Mouse (Mus musculus) mouse embryonic stem cell (cell line): ENCODE data around the gene P2ry4.

ENCODE experiments used
- in situ Hi-C, 2 experiments: fragments of 300-500 bp; cut with MboI; formaldehyde crosslinking; loops; 1 replicate in 1 of 2; 3 replicates in 1 of 2; pipeline ENCODE4 v1.14.3; 2019 to 2020; ENCODE audit warnings: low sequenced_read_pairs in 2 of 2, low pct_unique_long_range_greater_than_20kb in 1 of 2, mixed read lengths in 1 of 2; ENCODE audit not compliant: unreplicated experiment in 1 of 2

Gene P2ry4

DNA sequence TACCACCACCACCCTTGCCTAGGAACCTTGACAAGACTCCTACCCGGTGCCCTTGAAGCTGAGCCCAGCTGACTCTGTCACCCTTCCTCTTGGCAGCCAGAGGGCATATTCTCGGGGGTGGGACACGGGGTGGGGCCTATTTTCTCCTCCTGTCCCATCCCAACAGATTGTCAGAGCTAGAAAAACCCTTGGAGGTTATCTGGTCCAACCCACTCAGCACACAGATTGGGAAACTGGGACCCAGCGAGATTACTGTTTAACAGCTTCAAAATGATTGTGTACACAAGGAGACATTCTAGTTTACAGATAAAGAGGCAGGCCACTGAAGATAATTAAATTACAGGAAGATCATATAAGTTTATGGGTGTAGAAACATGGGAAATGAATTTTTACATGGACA, at the start of gene P2ry4:
TSS of gene P2ry4 (minus strand) at position 79 of the 400 bp plus-strand sequence.
- in situ Hi-C loops = no loop called here

GRCm38 (mm10) chrX:100638477-100638876, 43.8 kb upstream of the P2ry4 start:
- in situ Hi-C loops = no loop called here

DNA sequence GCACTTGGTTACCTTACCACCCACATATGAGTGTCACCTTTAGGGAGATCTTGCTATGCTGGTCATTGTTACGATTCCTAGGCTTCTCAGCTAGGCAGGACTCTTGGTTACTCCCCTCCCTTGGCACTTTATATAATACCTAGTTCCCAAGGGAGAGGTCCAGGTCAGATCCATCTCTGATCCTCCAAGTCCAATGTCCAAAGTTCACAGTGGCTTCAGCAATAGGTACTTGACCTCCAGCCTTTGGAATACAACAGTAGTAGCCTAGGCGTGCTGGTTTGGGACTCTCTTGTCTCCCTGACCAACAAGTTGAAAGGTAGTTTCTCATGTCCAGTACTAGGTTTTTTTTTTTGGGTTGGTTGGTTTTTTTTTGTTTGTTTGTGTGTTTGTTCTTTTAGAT, 34.4 kb upstream of the P2ry4 start:
- in situ Hi-C loops = no loop called here

- in situ Hi-C loops = no loop called here
Measured at GRCm38 (mm10) chrX:100625802-100626793, 31.4 kb upstream of the P2ry4 start, which contains the start of gene Pdzd11. Gene Pdzd11, minus strand, starts transcription at chrX:100626568.

DNA sequence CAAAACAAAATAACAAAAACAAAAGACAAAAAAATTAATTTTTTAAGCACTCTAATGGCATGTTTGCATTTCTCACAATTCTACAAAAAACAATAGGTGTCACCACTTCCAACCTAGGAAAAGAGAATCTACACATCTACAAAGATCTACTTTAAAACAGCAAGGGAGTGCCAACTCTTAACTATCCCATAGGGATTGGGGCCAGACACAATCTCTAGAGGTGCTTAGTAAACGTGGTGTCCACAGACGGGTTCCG, 30.8 kb upstream of the P2ry4 start, which contains the start of gene Kif4:
TSS of gene Kif4 (plus strand) at position 192 of the 256 bp plus-strand sequence.
- in situ Hi-C loops = no loop called here

DNA sequence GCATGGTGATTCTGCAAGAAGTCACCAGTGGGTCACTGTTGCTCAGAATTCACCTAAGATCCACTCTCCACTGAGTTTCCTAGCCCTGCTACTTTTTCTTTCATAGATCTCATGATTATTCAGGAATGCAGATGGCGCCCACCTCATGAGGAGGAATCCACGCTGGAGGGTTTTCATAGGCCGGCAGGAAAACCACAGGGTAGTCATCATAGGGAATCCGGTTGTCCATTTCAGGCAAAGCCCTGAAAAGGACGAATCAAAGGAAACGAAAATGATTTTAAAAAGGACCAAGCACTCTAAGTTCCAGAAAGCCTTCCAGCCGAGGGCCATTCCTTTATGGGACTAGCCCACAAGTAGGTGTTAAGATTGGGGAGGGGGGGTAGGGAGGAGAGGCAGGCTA, 30.5 kb upstream of the P2ry4 start:
- in situ Hi-C loops = no loop called here

- in situ Hi-C loops = no loop called here
Measured at GRCm38 (mm10) chrX:100624242-100624641, 29.6 kb upstream of the P2ry4 start.

- in situ Hi-C loops = no loop called here
Measured at GRCm38 (mm10) chrX:100621366-100621765, 26.7 kb upstream of the P2ry4 start.

DNA sequence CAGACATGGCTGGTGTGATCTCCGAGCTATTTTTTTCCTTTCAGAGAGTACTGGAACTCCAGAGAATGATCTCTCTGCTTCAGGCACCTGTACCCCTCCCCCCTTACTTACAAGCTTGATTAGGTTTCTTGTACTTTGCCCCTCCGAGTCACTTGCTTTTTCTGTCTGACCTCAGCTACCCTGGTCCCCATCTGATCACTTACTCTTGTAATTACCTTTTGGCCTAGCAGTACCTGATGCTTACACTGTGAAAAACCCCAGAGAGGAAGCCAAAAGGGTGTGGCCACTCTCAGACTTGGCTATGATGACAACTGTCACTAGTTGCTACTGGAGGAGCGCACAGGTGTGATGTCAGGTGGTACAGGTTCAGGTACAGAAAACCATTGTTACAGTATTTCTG, 23.8 kb upstream of the P2ry4 start:
- in situ Hi-C loops = no loop called here

GRCm38 (mm10) chrX:100605314-100605713, 10.6 kb upstream of the P2ry4 start, which contains the start of gene Arr3:
Gene Arr3, plus strand, starts transcription at chrX:100605497.
- in situ Hi-C loops = no loop called here

- in situ Hi-C loops = no loop called here
Measured at GRCm38 (mm10) chrX:100599755-100600154, 5.1 kb upstream of the P2ry4 start.

GRCm38 (mm10) chrX:100597439-100597838, 2.8 kb upstream of the P2ry4 start:
- in situ Hi-C loops = no loop called here

GRCm38 (mm10) chrX:100571951-100572350, 22.7 kb downstream of the P2ry4 start, which contains the start of gene Awat1:
Gene Awat1, plus strand, starts transcription at chrX:100572251.
- in situ Hi-C loops = no loop called here

GRCm38 (mm10) chrX:100565696-100566095, 29.0 kb downstream of the P2ry4 start:
- in situ Hi-C loops = no loop called here

- in situ Hi-C loops = no loop called here
Measured at GRCm38 (mm10) chrX:100556026-100556425, 38.6 kb downstream of the P2ry4 start.
